Mouse (Mus musculus): ENCODE results near the gene Slc23a4.

GRCm38 (mm10) chr6:34907121-34907614 lies 81.0 kb downstream of the Slc23a4 start:
- TF ChIP-seq CTCF (conservative IDR thresholded peaks at IDR 0.05; ENCODE audit: low read length): no peak
- no peak for TF ChIP-seq POU5F1 (IDR thresholded peaks at IDR 0.05; ENCODE audit: borderline replicate concordance, low read length)
- no peak for TF ChIP-seq NANOG (IDR thresholded peaks at IDR 0.05; ENCODE audit: borderline replicate concordance, low read length)
